Mouse (Mus musculus) G1E-ER4 (cell line): ENCODE results near the gene Mex3a. TPM values are rescaled to one million over a fixed set of nuclear protein-coding genes. Genes with fewer than 3 reads are reported as not detected.

ENCODE experiments used
- GATA1 ChIP-seq: IDR thresholded peaks from one replicate; pipeline ENCODE4 v1.8.0; 2012; ENCODE audit warnings: low read length, inconsistent platforms
- polyA plus RNA-seq: library from polyadenylated mRNA; stranded (reverse); fragments of >175 nt; gene quantifications from 2 replicates; pipeline ENCODE4 v1.2.3, GENCODE M21; 2012

Mex3a gene
- polyA plus RNA-seq, 1 experiment = 9.9 TPM

GRCm38 (mm10) chr3:88531348-88532298 is 572 bp upstream of the Mex3a start:
- no peak for TF ChIP-seq GATA1

- TF ChIP-seq GATA1 = no peak
These were observed 705 bp downstream of the Mex3a start for GRCm38 (mm10) chr3:88532689-88533511.

- no peak for TF ChIP-seq GATA1
These were observed 1.5 kb downstream of the Mex3a start for GRCm38 (mm10) chr3:88533706-88534105.

GRCm38 (mm10) chr3:88535005-88535404 is 2.8 kb downstream of the Mex3a start:
- TF ChIP-seq GATA1 = no peak

- no peak for TF ChIP-seq GATA1
These were observed 3.3 kb downstream of the Mex3a start for GRCm38 (mm10) chr3:88535527-88535926.

GRCm38 (mm10) chr3:88536103-88536930 is 4.1 kb downstream of the Mex3a start:
- TF ChIP-seq GATA1 = no peak

GRCm38 (mm10) chr3:88537146-88537545 is 5.0 kb downstream of the Mex3a start:
- no peak for TF ChIP-seq GATA1

GRCm38 (mm10) chr3:88538271-88539145 is 6.3 kb downstream of the Mex3a start:
- no peak for TF ChIP-seq GATA1

GRCm38 (mm10) chr3:88539397-88539796 is 7.2 kb downstream of the Mex3a start:
- TF ChIP-seq GATA1 = no peak

- no peak for TF ChIP-seq GATA1
These were observed 7.9 kb downstream of the Mex3a start for GRCm38 (mm10) chr3:88540085-88540484.

- TF ChIP-seq GATA1 = no peak
These were observed 9.6 kb downstream of the Mex3a start for GRCm38 (mm10) chr3:88541622-88542401.

GRCm38 (mm10) chr3:88542486-88542885 is 10.3 kb downstream of the Mex3a start:
- TF ChIP-seq GATA1 = no peak

- no peak for TF ChIP-seq GATA1
These were observed 11.0 kb downstream of the Mex3a start for GRCm38 (mm10) chr3:88543174-88543573.
